Mouse (Mus musculus) hindbrain, embryonic 10.5 days (tissue): ENCODE results near the gene D6Ertd527e. TPM values are rescaled to one million over a fixed set of nuclear protein-coding genes. Genes with fewer than 3 reads are reported as not detected.
"Not testable (repeated sequence)": the region's sequence is repeated elsewhere in the genome, so short reads cannot be mapped to it uniquely, and the experiment has no call there.

Source experiments
- DNase-seq: peaks from one replicate; pipeline ENCODE4 v3.0.0-alpha.2; 2017; ENCODE audit warnings: low spot score
- H3K27ac ChIP-seq: fragments of 300-500 bp; sonication (generic); 2 replicates; pipeline ENCODE4 v1.5.1; 2016; ENCODE audit warnings: mild to moderate bottlenecking, moderate library complexity
- H3K27me3 ChIP-seq: fragments of 300-500 bp; sonication (generic); 2 replicates; pipeline ENCODE4 v1.6.1; 2016; ENCODE audit warnings: mild to moderate bottlenecking; ENCODE audit not compliant: poor library complexity, insufficient read depth, severe bottlenecking
- H3K36me3 ChIP-seq: fragments of 300-500 bp; sonication (generic); 2 replicates; pipeline ENCODE4 v1.6.1; 2016; ENCODE audit warnings: mild to moderate bottlenecking, moderate library complexity
- H3K4me1 ChIP-seq: fragments of 300-500 bp; sonication (generic); replicated peaks from 2 replicates; pipeline ENCODE4 v1.6.1; 2016; ENCODE audit warnings: mild to moderate bottlenecking
- H3K4me3 ChIP-seq: fragments of 300-500 bp; sonication (generic); 2 replicates; pipeline ENCODE4 v1.5.1; 2016; ENCODE audit warnings: mild to moderate bottlenecking, moderate library complexity
- H3K9me3 ChIP-seq: fragments of 300-500 bp; sonication (generic); 2 replicates; pipeline ENCODE4 v1.6.1; 2016; ENCODE audit warnings: mild to moderate bottlenecking, moderate library complexity
- WGBS: fragments of 180-500 bp; shearing (Covaris S2); methylation state at CpG from one replicate; pipeline ENCODE4 v1.1.7; 2016; 5-methylcytosine and 5-hydroxymethylcytosine counted together
- polyA plus RNA-seq: library from polyadenylated mRNA; unstranded; fragments of >200 nt; fragmentation: Nextera tagmentation; extraction: Ambion mirVana; gene quantifications from 2 replicates; pipeline ENCODE4 v1.2.1, GENCODE M21; 2016

The D6Ertd527e gene
- polyA plus RNA-seq, 1 experiment from 2014 or later, result 0.25 TPM

DNA sequence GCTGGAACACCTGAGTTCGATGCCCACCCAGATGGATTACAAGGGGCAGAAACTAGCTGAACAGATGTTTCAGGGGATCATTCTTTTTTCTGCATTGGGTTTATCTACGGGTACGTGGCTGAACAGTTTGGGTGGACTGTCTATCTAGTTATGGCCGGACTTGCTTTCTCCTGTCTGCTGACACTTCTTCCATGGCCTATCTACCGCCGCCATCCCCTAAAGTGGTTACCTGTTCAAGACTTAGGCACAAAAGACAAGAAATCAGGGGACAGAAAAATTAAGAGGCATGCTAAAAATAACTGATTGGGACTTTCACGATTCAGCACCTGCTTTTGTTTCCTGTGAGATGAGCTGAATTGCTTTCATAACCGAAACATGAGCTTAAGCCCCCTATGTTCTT, 10.9 kb upstream of the D6Ertd527e start:
- not testable (repeated sequence) for H3K4me3 ChIP-seq

GRCm38 (mm10) chr6:87099261-87099660, 5.3 kb upstream of the D6Ertd527e start:
- Histone ChIP-seq H3K27ac (peak overlapping the region; percentile 31), H3K9me3 (no peaks in the 10 kb centered on the region), H3K27me3 (no peaks in the 10 kb centered on the region), H3K4me1 (peaks cover 41% of the 10 kb centered on the region), H3K4me3 (no peak overlapping the region), H3K36me3 (no peaks in the 10 kb centered on the region)
- DNase-seq, result peak; percentile 41
- 18% methylated on average over 3 of the region's 3 CpGs for WGBS

More for the DNA sequence above, 10.9 kb upstream of the D6Ertd527e start:
- H3K4me1 ChIP-seq, H3K27me3 ChIP-seq, H3K27ac ChIP-seq, DNase-seq, H3K9me3 ChIP-seq: not testable (repeated sequence)
- WGBS, result 95% methylated on average over 8 of the region's 8 CpGs
- H3K36me3 ChIP-seq, result peaks cover 21% of the 10 kb centered on the region

- no peaks in the 10 kb centered on the region for H3K9me3 ChIP-seq
- H3K27me3 ChIP-seq, result no peaks in the 10 kb centered on the region
- no peak overlapping the region for H3K4me3 ChIP-seq
- H3K36me3 ChIP-seq, result no peaks in the 10 kb centered on the region
- peaks cover 41% of the 10 kb centered on the region for H3K4me1 ChIP-seq
- 57% methylated on average over 7 of the region's 7 CpGs for WGBS
- no peak for DNase-seq
- H3K27ac ChIP-seq, result 0 out of 2 replicates have a peak overlapping the region, but pooled peaks have one; percentile 17
Observed at GRCm38 (mm10) chr6:87099671-87100296, 4.8 kb upstream of the D6Ertd527e start.

DNA sequence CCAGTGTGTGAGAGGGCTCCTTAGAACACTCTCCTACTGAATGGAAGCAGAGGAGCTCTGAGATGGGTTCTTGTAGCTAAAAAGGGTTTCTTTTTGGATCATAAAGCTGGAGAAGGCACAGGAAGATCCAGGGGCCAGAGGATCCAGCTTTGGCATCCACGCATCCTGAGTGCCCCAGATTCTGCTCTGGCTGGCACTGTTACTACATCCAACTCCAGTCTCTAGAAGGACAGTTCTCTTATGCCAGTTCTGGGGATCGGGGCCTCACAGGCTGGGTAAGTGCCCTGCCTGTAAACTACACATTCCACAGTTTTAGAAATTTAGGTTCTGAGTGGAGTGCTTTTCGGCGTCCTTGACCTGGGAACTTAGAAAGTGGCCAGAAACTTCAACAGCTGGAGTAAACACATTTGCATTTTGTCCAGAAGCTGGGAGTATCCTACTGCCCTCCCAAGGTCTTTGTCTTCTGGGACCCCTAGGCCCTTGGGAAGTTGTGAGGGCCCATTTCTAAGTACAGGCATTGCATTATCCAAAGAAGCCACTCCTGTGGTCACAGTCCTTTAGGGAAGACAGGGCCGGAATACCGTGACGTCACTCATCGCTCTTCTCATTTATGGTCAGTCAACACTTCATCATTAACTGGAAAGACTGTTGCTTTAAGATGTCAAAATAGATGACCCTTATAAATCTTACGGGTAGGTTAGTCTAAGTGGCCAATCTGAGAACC, 4.1 kb upstream of the D6Ertd527e start:
- Histone ChIP-seq H3K9me3 (no peaks in the 10 kb centered on the region), H3K36me3 (no peaks in the 10 kb centered on the region), H3K4me1 (peaks cover 41% of the 10 kb centered on the region), H3K27me3 (no peaks in the 10 kb centered on the region), H3K27ac (0 out of 2 replicates have a peak overlapping the region, but pooled peaks have one; percentile 17), H3K4me3 (no peak overlapping the region)
- 87% methylated on average over 9 of the region's 9 CpGs for WGBS
- no peak for DNase-seq

GRCm38 (mm10) chr6:87101281-87101954, 3.1 kb upstream of the D6Ertd527e start:
- peaks cover 41% of the 10 kb centered on the region for H3K4me1 ChIP-seq
- H3K36me3 ChIP-seq, result no peaks in the 10 kb centered on the region
- peak overlapping the region; percentile 72 for H3K27ac ChIP-seq
- no peaks in the 10 kb centered on the region for H3K27me3 ChIP-seq
- peak overlapping the region; percentile 36 for H3K4me3 ChIP-seq
- DNase-seq, result peak; percentile 82
- no peaks in the 10 kb centered on the region for H3K9me3 ChIP-seq
- 16% methylated on average over 12 of the region's 12 CpGs for WGBS

DNA sequence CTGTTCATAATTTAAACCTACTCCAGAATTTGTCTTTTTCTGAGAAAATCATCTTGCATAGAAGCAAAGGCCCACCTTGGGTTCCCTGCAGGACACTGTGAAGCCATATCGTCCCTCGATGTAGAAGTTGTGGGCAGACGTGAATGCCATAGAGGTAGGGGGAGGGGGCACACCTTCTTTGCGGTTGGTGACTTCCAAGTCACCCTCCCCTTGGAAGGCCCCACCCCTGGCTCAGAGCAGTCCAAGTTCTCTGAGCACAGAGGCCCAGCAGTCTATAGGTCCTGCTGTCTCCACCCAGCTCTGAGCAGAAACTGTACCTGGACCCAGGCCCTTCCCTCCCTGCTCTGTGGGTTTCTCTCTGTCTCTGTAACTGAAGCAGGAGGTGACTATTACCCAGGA, 2.6 kb upstream of the D6Ertd527e start:
- Histone ChIP-seq H3K27me3 (no peaks in the 10 kb centered on the region), H3K27ac (peak overlapping the region; percentile 54; the same call in 1 of the 2 replicates), H3K9me3 (no peaks in the 10 kb centered on the region), H3K4me3 (no peak overlapping the region), H3K4me1 (peaks cover 41% of the 10 kb centered on the region), H3K36me3 (no peaks in the 10 kb centered on the region)
- DNase-seq, result no peak
- WGBS, result 32% methylated on average over 4 of the region's 4 CpGs

- H3K4me1 ChIP-seq, result peaks cover 41% of the 10 kb centered on the region
- H3K9me3 ChIP-seq, result no peaks in the 10 kb centered on the region
- no peak for DNase-seq
- no peaks in the 10 kb centered on the region for H3K36me3 ChIP-seq
- no peaks in the 10 kb centered on the region for H3K27me3 ChIP-seq
- 34% methylated on average over 7 of the region's 7 CpGs for WGBS
- H3K4me3 ChIP-seq, result no peak overlapping the region
- peak overlapping the region; percentile 54 for H3K27ac ChIP-seq
Observed at GRCm38 (mm10) chr6:87102421-87102911, 2.1 kb upstream of the D6Ertd527e start.

DNA sequence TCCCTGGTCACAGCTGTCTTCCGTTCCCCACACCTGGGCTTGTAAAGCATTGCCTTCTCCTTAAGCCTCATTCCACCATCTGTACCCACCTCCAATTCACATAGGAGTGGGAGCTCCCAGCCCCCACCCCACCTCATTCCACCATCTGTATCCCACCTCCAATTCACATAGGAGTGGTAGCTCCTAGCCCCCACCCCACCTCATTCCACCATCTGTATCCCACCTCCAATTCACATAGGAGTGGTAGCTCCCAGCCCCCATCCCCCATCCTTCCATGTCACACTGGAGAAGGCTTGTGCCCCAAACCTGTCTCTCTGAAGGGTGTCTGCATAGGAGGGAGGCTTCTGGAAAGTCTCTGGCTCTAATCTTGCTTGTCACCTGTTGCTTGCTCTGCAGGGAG, 1.2 kb upstream of the D6Ertd527e start:
- no peaks in the 10 kb centered on the region for H3K27me3 ChIP-seq
- peaks cover 41% of the 10 kb centered on the region for H3K4me1 ChIP-seq
- H3K27ac ChIP-seq, result no peak overlapping the region
- DNase-seq, result no peak
- H3K4me3 ChIP-seq, result no peak overlapping the region
- H3K36me3 ChIP-seq, result no peaks in the 10 kb centered on the region
- no peaks in the 10 kb centered on the region for H3K9me3 ChIP-seq
- WGBS, result 100% methylated on average over 1 of the region's 1 CpGs

GRCm38 (mm10) chr6:87111493-87111892, 6.9 kb downstream of the D6Ertd527e start:
- Histone ChIP-seq H3K9me3 (no peaks in the 10 kb centered on the region), H3K27ac (0 out of 2 replicates have a peak overlapping the region, but pooled peaks have one; percentile 35), H3K36me3 (no peaks in the 10 kb centered on the region), H3K27me3 (peaks cover 4% of the 10 kb centered on the region; the same call in 1 of the 2 replicates), H3K4me1 (peaks cover 7% of the 10 kb centered on the region; the same call in 1 of the 2 replicates), H3K4me3 (no peak overlapping the region)
- WGBS, result 93% methylated on average over 1 of the region's 1 CpGs
- DNase-seq, result no peak

GRCm38 (mm10) chr6:87112125-87112524, 7.6 kb downstream of the D6Ertd527e start:
- no peak overlapping the region for H3K4me3 ChIP-seq
- H3K4me1 ChIP-seq, result peaks cover 7% of the 10 kb centered on the region; the same call in 1 of the 2 replicates
- peaks cover 4% of the 10 kb centered on the region; the same call in 1 of the 2 replicates for H3K27me3 ChIP-seq
- H3K9me3 ChIP-seq, result no peaks in the 10 kb centered on the region
- no peak for DNase-seq
- WGBS, result 86% methylated on average over 6 of the region's 6 CpGs
- H3K27ac ChIP-seq, result 0 out of 2 replicates have a peak overlapping the region, but pooled peaks have one; percentile 35
- no peaks in the 10 kb centered on the region for H3K36me3 ChIP-seq

GRCm38 (mm10) chr6:87115981-87116380, 11.4 kb downstream of the D6Ertd527e start:
- 0 out of 2 replicates have a peak, but pooled peaks cover 3% of the 10 kb centered on the region for H3K9me3 ChIP-seq
- no peak for DNase-seq
- WGBS, result 90% methylated on average over 2 of the region's 2 CpGs

GRCm38 (mm10) chr6:87116596-87116995, 12.1 kb downstream of the D6Ertd527e start:
- Histone ChIP-seq H3K36me3 (no peaks in the 10 kb centered on the region), H3K27ac (no peak overlapping the region), H3K27me3 (peaks cover 4% of the 10 kb centered on the region; the same call in 1 of the 2 replicates), H3K4me1 (peaks cover 7% of the 10 kb centered on the region; the same call in 1 of the 2 replicates), H3K9me3 (0 out of 2 replicates have a peak, but pooled peaks cover 3% of the 10 kb centered on the region), H3K4me3 (no peak overlapping the region)
- WGBS, result 83% methylated on average over 7 of the region's 7 CpGs
- no peak for DNase-seq

More at GRCm38 (mm10) chr6:87115981-87116380, 11.4 kb downstream of the D6Ertd527e start:
- H3K27ac ChIP-seq, result no peak overlapping the region
- peaks cover 4% of the 10 kb centered on the region; the same call in 1 of the 2 replicates for H3K27me3 ChIP-seq
- H3K36me3 ChIP-seq, result no peaks in the 10 kb centered on the region
- H3K4me3 ChIP-seq, result no peak overlapping the region
- peaks cover 7% of the 10 kb centered on the region; the same call in 1 of the 2 replicates for H3K4me1 ChIP-seq
